Mouse (Mus musculus): ENCODE measurements around the gene Paqr3.

DNA sequence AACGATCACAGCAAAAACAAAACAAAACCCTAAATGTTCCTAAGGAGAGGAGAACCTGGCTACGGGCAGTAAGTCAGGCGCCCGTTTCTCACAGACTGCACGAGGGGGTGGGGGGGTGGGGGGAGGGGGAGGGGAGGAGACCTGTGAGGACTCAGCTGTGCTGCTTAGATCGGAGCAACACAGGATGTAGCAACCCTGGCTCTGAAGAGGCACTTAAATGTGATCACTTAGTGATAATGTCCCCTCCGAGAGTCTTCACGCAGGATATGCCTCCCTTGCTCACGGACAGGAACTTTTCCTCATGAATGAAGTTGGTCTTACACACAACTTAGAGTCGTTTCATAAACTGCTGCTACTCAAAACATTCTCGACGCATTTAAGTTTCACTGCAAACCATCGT, 16.1 kb downstream of the Paqr3 start:
- TF ChIP-seq CTCF (IDR thresholded peaks at IDR 0.05; ENCODE audit: low read depth) (no peak), EP300 (optimal IDR thresholded peaks at IDR 0.05) (no peak)

Measured in stomach, postnatal 0 days (tissue).